8 mouse cellular contexts compared by ENCODE assay signal in genomic region chr1:193034951-193035370, GRCm38 (mm10). TPM values are rescaled to one million over a fixed set of nuclear protein-coding genes. Genes with fewer than 3 reads are reported as not detected.
A peak's percentile ranks its signal among the peaks of the same experiment; 100 is the strongest.
DNase-seq lines count a peak whose midpoint lies in the region; ATAC-seq and TF ChIP-seq lines count a peak whose summit lies in the region.

No protein-coding gene starts in this region.

- peak overlapping the region; percentile 72 for H3K9ac ChIP-seq in heart, embryonic 13.5 days
- peak overlapping the region; percentile 45 for H3K9ac ChIP-seq in ES-Bruce4 (ENCODE audit: low read depth, poor library complexity, severe bottlenecking)
- peak overlapping the region; percentile 80 for H3K9ac ChIP-seq in hindbrain, embryonic 13.5 days
- peak overlapping the region; percentile 77 for H3K9ac ChIP-seq in midbrain, embryonic 14.5 days (replicated peaks; ENCODE audit: low read length)

- H3K4me2 ChIP-seq in heart, embryonic 13.5 days: peak overlapping the region; percentile 77
- H3K4me2 ChIP-seq in hindbrain, embryonic 13.5 days: peak overlapping the region; percentile 91
- peak overlapping the region; percentile 95 for H3K4me2 ChIP-seq in midbrain, embryonic 14.5 days (ENCODE audit: low read length)

- no peak for TF ChIP-seq POLR2A in ES-Bruce4 (IDR thresholded peaks at IDR 0.05; ENCODE audit: insufficient read depth, low read length)

- no peak for TF ChIP-seq EP300 in ES-Bruce4 (IDR thresholded peaks at IDR 0.05; ENCODE audit: insufficient read depth, low read depth, low read length)

- peaks cover 20% of the 10 kb centered on the region for H3K27me3 ChIP-seq in heart, embryonic 13.5 days (replicated peaks)
- no peaks in the 10 kb centered on the region for H3K27me3 ChIP-seq in ES-Bruce4 (ENCODE audit: control insufficient read depth, insufficient read depth, low read length, poor library complexity, severe bottlenecking)
- no peaks in the 10 kb centered on the region for H3K27me3 ChIP-seq in hindbrain, embryonic 13.5 days
- no peaks in the 10 kb centered on the region for H3K27me3 ChIP-seq in midbrain, embryonic 14.5 days (ENCODE audit: control insufficient read depth, insufficient read depth, low read length)

- H3K36me3 ChIP-seq in heart, embryonic 13.5 days: no peaks in the 10 kb centered on the region
- H3K36me3 ChIP-seq in ES-Bruce4 (ENCODE audit: control insufficient read depth, insufficient read depth, low read length, poor library complexity, severe bottlenecking): no peaks in the 10 kb centered on the region
- H3K36me3 ChIP-seq in hindbrain, embryonic 13.5 days: no peaks in the 10 kb centered on the region
- H3K36me3 ChIP-seq in midbrain, embryonic 14.5 days (ENCODE audit: control insufficient read depth, insufficient read depth, low read length): no peaks in the 10 kb centered on the region

- H3K4me3 ChIP-seq in heart, embryonic 13.5 days: peak overlapping the region; percentile 63
- peak overlapping the region; percentile 87 for H3K4me3 ChIP-seq in ES-Bruce4 (ENCODE audit: low read depth, low read length)
- H3K4me3 ChIP-seq in hindbrain, embryonic 13.5 days: peak overlapping the region; percentile 69
- H3K4me3 ChIP-seq in midbrain, embryonic 14.5 days (replicated peaks; ENCODE audit: low read depth, low read length): peak overlapping the region; percentile 86

- no peak for TF ChIP-seq CTCF in ES-Bruce4 (IDR thresholded peaks at IDR 0.05; ENCODE audit: low read depth, low read length)

- ATAC-seq in heart, embryonic 13.5 days (ENCODE audit: extremely low read depth, insufficient number of reproducible peaks, low FRiP score, low TSS enrichment): no peak
- no peak; the same call in 1 of the 2 replicates for ATAC-seq in hindbrain, embryonic 13.5 days (ENCODE audit: low FRiP score)
- ATAC-seq in midbrain, embryonic 14.5 days (ENCODE audit: low FRiP score, low TSS enrichment): no peak; the same call in 1 of the 2 replicates

- H3K4me1 ChIP-seq in heart, embryonic 13.5 days: peaks cover 16% of the 10 kb centered on the region
- H3K4me1 ChIP-seq in ES-Bruce4 (ENCODE audit: control insufficient read depth, insufficient read depth, low read length): no peaks in the 10 kb centered on the region
- peaks cover 12% of the 10 kb centered on the region for H3K4me1 ChIP-seq in hindbrain, embryonic 13.5 days (replicated peaks)
- H3K4me1 ChIP-seq in midbrain, embryonic 14.5 days (ENCODE audit: control insufficient read depth, insufficient read depth, low read length): peaks cover 11% of the 10 kb centered on the region

- 1% methylated on average over 19 of the region's 19 CpGs for WGBS in heart, embryonic 13.5 days
- WGBS in hindbrain, embryonic 13.5 days: under 1% methylated on average over 19 of the region's 19 CpGs
- WGBS in midbrain, embryonic 14.5 days: under 1% methylated on average over 19 of the region's 19 CpGs

- H3K27ac ChIP-seq in heart, embryonic 13.5 days (replicated peaks): no peak overlapping the region
- no peak overlapping the region for H3K27ac ChIP-seq in ES-Bruce4 (ENCODE audit: insufficient read depth, low read length)
- H3K27ac ChIP-seq in hindbrain, embryonic 13.5 days: peak overlapping the region; percentile 69
- peak overlapping the region; percentile 71 for H3K27ac ChIP-seq in midbrain, embryonic 14.5 days (replicated peaks; ENCODE audit: low read depth, low read length)

- no peak for DNase-seq in heart, adult 9 months (ENCODE audit: low spot score in 2 of 2)
- DNase-seq in cerebellum, adult 8-10 months: peak; percentile 24
- DNase-seq in midbrain, embryonic 14.5 days: peak; percentile 61
- DNase-seq in spleen, adult 18-20 months: no peak
- DNase-seq in adipocyte (ENCODE audit: low spot score): no peak

- no peaks in the 10 kb centered on the region for H3K9me3 ChIP-seq in heart, embryonic 13.5 days
- no peaks in the 10 kb centered on the region for H3K9me3 ChIP-seq in ES-Bruce4 (replicated peaks; ENCODE audit: control insufficient read depth, insufficient read depth, low read length, poor library complexity, severe bottlenecking)
- H3K9me3 ChIP-seq in hindbrain, embryonic 13.5 days: no peaks in the 10 kb centered on the region
- no peaks in the 10 kb centered on the region for H3K9me3 ChIP-seq in midbrain, embryonic 14.5 days (ENCODE audit: control insufficient read depth, low read length)

RNA-seq across cellular contexts. Expression of gene Syt14, which starts 0.6 kb away (rescaled TPM):
- 0.78 and 0.79 TPM in 2 replicates for polyA plus RNA-seq in heart, embryonic 13.5 days (2015; fragmentation: Nextera tagmentation; extraction: Ambion mirVana)
- polyA plus RNA-seq in ES-Bruce4 (2011; ENCODE audit: insufficient read depth, insufficient read length, low read depth, missing spikeins): 12.8 and 14.7 TPM in 2 replicates
- polyA plus RNA-seq in hindbrain, embryonic 13.5 days (2015; fragmentation: Nextera tagmentation; extraction: Ambion mirVana): 7.5 and 7.8 TPM in 2 replicates
- 10.9 and 12.4 TPM in 2 replicates for polyA plus RNA-seq in midbrain, embryonic 14.5 days (2014; fragmentation: Nextera tagmentation; extraction: Ambion mirVana)

Comparison
In these comparisons a context has a peak if more than half of its experiments do, and no peak if none do; other contexts are left out.
1. H3K27ac ChIP-seq: peak in hindbrain, embryonic 13.5 days (single experiment) and midbrain, embryonic 14.5 days (single experiment); none in heart, embryonic 13.5 days (single experiment) and ES-Bruce4 (single experiment).
2. DNase-seq: peak in cerebellum, adult 8-10 months (single experiment) and midbrain, embryonic 14.5 days (single experiment); none in heart, adult 9 months (0 of 2), spleen, adult 18-20 months (0 of 2) and adipocyte (single experiment).
3. Peak in every context shown above with its lines, with median percentiles within 50 percentile points of each other: H3K4me2 ChIP-seq, H3K4me3 ChIP-seq and H3K9ac ChIP-seq.